Mouse (Mus musculus): ENCODE results near the gene Gm13283. TPM values are rescaled to one million over a fixed set of nuclear protein-coding genes. Genes with fewer than 3 reads are reported as not detected.
"Not testable (repeated sequence)": the region's sequence is repeated elsewhere in the genome, so short reads cannot be mapped to it uniquely, and the experiment has no call there.

Gm13283 gene
- total RNA-seq, 1 experiment from 2014 or later, result 0.35 TPM

DNA sequence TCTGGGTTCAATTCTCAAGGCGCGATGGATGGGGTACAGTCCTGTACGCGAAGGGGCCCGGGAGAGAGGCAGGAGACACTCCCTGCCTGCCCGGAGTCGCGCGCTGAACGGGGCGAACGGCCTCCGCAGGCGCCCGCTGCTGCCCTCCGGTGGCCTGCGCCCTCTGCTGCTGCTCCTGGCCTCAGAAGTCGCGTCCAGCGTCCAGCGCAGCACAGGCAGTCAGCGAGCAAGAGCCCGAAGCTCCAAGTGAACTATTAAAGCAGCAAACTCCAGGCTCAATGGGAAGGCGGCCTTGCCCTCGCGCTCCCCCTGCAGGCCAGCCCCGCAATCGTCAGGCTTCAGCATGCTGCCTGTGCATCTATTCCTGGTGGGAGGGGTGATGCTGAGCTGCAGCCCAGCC is 512 bp downstream of the Gm13283 start:
- ATAC-seq (ENCODE audit: extremely low read depth, insufficient number of reproducible peaks, low FRiP score, poor library complexity, severe bottlenecking), result not testable (repeated sequence)

DNA sequence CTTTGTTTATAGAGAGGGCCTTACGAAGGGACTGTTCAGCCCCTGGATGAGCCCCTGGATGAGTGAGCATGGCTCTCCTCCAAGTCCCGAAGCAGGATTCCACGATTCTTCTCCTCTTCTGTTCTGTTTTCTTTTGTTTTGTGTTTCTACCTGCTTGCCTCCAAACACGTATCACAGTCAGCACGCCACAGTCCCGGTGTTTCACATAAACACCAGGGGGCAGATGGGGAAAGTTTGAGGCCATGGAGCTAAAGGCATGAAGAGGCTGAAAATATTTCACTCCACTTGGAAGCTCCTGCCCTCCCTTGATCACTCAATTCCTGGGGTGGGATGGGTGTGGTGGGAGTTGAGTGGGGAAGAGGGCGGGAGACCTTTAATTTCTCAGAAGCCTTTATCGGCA is 1.9 kb downstream of the Gm13283 start:
- not testable (repeated sequence) for ATAC-seq (ENCODE audit: extremely low read depth, insufficient number of reproducible peaks, low FRiP score, poor library complexity, severe bottlenecking)

DNA sequence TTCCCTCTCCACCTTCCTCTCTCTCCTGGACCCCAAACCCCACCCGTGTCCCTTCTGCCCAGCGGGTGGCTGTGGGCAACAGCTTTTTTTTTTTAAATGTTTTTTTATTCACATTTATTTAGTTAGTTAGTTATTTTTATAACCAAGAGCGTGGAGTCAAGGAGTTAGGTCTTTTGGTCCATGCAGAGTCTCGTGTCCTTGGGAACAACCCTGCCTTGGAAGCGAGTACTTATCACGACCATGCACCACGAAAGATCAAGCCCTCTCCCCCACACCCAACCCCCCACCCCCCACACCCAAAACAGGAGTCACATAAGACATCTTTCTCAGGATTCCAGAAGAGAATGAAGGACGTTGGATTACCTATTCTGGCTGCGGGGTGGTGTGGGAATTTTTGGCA is 2.4 kb downstream of the Gm13283 start:
- not testable (repeated sequence) for ATAC-seq (ENCODE audit: extremely low read depth, insufficient number of reproducible peaks, low FRiP score, poor library complexity, severe bottlenecking)

DNA sequence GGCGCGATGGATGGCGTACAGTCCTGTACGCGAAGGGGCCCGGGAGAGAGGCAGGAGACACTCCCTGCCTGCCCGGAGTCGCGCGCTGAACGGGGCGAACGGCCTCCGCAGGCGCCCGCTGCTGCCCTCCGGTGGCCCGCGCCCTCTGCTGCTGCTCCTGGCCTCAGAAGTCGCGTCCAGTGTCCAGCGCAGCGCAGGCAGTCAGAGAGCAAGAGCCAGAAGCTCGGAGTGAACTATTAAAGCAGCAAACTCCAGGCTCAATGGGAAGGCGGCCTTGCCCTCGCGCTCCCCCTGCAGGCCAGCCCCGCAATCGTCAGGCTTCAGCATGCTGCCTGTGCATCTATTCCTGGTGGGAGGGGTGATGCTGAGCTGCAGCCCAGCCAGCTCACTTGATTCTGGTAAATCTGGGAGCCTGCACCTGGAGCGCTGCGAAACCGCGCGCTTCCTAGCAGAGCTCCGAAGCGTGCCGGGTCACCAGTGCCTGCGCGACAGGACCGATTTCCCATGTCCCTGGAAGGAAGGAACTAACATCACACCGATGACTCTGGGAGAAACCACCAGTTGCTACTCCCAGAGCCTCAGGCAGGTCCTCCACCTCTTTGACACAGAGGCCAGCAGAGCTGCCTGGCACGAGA is 3.6 kb downstream of the Gm13283 start:
- peak; percentile 85 for ATAC-seq (ENCODE audit: extremely low read depth, insufficient number of reproducible peaks, low FRiP score, poor library complexity, severe bottlenecking)

DNA sequence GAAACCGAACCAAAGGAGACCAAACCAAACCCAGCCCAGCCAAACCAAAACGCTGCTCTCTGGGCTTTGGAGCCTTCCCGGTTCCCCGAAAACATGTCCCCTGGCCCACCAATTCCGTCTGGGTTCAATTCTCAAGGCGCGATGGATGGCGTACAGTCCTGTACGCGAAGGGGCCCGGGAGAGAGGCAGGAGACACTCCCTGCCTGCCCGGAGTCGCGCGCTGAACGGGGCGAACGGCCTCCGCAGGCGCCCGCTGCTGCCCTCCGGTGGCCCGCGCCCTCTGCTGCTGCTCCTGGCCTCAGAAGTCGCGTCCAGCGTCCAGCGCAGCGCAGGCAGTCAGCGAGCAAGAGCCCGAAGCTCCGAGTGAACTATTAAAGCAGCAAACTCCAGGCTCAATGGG is 13.6 kb downstream of the Gm13283 start, which contains the start of gene Gm13290:
Gene Gm13290 (plus strand): TSS at position 301 of the 400 bp plus-strand sequence.
- ATAC-seq (ENCODE audit: extremely low read depth, insufficient number of reproducible peaks, low FRiP score, poor library complexity, severe bottlenecking), result not testable (repeated sequence)

DNA sequence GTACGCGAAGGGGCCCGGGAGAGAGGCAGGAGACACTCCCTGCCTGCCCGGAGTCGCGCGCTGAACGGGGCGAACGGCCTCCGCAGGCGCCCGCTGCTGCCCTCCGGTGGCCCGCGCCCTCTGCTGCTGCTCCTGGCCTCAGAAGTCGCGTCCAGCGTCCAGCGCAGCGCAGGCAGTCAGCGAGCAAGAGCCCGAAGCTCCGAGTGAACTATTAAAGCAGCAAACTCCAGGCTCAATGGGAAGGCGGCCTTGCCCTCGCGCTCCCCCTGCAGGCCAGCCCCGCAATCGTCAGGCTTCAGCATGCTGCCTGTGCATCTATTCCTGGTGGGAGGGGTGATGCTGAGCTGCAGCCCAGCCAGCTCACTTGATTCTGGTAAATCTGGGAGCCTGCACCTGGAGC is 16.7 kb downstream of the Gm13283 start, which contains the start of gene Gm13289:
Gene Gm13289 (plus strand): TSS at position 301 of the 400 bp plus-strand sequence.
- ATAC-seq (ENCODE audit: extremely low read depth, insufficient number of reproducible peaks, low FRiP score, poor library complexity, severe bottlenecking), result not testable (repeated sequence)

DNA sequence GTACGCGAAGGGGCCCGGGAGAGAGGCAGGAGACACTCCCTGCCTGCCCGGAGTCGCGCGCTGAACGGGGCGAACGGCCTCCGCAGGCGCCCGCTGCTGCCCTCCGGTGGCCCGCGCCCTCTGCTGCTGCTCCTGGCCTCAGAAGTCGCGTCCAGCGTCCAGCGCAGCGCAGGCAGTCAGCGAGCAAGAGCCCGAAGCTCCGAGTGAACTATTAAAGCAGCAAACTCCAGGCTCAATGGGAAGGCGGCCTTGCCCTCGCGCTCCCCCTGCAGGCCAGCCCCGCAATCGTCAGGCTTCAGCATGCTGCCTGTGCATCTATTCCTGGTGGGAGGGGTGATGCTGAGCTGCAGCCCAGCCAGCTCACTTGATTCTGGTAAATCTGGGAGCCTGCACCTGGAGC is 19.6 kb downstream of the Gm13283 start, which contains the start of gene Gm13272:
Gene Gm13272 (plus strand): TSS at position 301 of the 400 bp plus-strand sequence.
- ATAC-seq (ENCODE audit: extremely low read depth, insufficient number of reproducible peaks, low FRiP score, poor library complexity, severe bottlenecking), result not testable (repeated sequence)

DNA sequence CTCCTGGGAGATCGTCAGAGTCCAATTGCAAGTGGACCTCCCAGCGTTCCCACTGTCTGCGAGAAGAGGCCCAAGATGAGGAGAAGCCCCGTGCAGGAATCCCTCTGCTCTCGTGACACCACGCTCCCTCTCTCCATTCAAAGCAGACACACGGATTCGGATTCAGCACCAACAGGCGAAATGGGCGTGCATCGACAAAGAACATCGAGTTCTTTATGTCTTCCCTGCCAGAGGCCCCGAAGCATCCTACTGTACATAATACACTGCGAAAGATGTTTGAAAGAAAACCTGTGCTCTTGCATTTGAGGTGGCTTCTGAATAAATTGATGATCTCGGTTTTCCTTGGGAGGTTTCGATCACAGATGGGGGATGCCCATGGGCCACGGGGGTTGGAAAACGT is 20.4 kb downstream of the Gm13283 start:
- not testable (repeated sequence) for ATAC-seq (ENCODE audit: extremely low read depth, insufficient number of reproducible peaks, low FRiP score, poor library complexity, severe bottlenecking)

DNA sequence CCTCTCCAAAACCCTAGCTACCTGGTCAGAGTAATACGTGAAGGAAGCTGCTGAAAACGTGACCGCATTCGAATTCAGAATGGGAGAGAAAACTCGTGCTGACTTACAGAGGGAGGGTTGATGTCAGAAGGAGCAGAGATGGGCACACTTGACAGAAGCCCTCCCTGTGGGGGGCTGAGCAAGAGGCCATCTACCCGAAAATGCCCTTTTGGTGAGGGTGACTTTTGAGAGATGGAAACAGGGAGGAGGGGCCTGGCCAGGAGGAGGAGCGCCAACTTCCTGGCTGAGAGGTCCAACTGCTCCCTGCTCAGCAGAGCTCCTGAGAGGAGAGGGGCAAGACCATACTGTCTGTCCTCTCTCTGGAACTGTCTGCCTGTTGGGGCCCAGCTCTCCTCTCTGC is 21.9 kb downstream of the Gm13283 start, which contains the start of gene Ifnz:
Gene Ifnz (plus strand): TSS at position 301 of the 400 bp plus-strand sequence.
- ATAC-seq (ENCODE audit: extremely low read depth, insufficient number of reproducible peaks, low FRiP score, poor library complexity, severe bottlenecking), result not testable (repeated sequence)

DNA sequence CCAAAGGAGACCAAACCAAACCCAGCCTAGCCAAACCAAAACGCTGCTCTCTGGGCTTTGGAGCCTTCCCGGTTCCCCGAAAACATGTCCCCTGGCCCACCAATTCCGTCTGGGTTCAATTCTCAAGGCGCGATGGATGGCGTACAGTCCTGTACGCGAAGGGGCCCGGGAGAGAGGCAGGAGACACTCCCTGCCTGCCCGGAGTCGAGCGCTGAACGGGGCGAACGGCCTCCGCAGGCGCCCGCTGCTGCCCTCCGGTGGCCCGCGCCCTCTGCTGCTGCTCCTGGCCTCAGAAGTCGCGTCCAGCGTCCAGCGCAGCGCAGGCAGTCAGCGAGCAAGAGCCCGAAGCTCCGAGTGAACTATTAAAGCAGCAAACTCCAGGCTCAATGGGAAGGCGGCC is 22.4 kb downstream of the Gm13283 start:
- not testable (repeated sequence) for ATAC-seq (ENCODE audit: extremely low read depth, insufficient number of reproducible peaks, low FRiP score, poor library complexity, severe bottlenecking)

DNA sequence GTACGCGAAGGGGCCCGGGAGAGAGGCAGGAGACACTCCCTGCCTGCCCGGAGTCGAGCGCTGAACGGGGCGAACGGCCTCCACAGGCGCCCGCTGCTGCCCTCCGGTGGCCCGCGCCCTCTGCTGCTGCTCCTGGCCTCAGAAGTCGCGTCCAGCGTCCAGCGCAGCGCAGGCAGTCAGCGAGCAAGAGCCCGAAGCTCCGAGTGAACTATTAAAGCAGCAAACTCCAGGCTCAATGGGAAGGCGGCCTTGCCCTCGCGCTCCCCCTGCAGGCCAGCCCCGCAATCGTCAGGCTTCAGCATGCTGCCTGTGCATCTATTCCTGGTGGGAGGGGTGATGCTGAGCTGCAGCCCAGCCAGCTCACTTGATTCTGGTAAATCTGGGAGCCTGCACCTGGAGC is 25.5 kb downstream of the Gm13283 start, which contains the start of gene Gm13276:
Gene Gm13276 (plus strand): TSS at position 301 of the 400 bp plus-strand sequence.
- not testable (repeated sequence) for ATAC-seq (ENCODE audit: extremely low read depth, insufficient number of reproducible peaks, low FRiP score, poor library complexity, severe bottlenecking)

DNA sequence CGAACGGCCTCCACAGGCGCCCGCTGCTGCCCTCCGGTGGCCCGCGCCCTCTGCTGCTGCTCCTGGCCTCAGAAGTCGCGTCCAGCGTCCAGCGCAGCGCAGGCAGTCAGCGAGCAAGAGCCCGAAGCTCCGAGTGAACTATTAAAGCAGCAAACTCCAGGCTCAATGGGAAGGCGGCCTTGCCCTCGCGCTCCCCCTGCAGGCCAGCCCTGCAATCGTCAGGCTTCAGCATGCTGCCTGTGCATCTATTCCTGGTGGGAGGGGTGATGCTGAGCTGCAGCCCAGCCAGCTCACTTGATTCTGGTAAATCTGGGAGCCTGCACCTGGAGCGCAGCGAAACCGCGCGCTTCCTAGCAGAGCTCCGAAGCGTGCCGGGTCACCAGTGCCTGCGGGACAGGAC is 28.5 kb downstream of the Gm13283 start, which contains the start of gene Gm13277:
Gene Gm13277 (plus strand): TSS at position 231 of the 400 bp plus-strand sequence.
- ATAC-seq (ENCODE audit: extremely low read depth, insufficient number of reproducible peaks, low FRiP score, poor library complexity, severe bottlenecking), result not testable (repeated sequence)

DNA sequence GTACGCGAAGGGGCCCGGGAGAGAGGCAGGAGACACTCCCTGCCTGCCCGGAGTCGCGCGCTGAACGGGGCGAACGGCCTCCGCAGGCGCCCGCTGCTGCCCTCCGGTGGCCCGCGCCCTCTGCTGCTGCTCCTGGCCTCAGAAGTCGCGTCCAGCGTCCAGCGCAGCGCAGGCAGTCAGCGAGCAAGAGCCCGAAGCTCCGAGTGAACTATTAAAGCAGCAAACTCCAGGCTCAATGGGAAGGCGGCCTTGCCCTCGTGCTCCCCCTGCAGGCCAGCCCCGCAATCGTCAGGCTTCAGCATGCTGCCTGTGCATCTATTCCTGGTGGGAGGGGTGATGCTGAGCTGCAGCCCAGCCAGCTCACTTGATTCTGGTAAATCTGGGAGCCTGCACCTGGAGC is 31.3 kb downstream of the Gm13283 start, which contains the start of gene Gm13278:
Gene Gm13278 (plus strand): TSS at position 301 of the 400 bp plus-strand sequence.
- not testable (repeated sequence) for ATAC-seq (ENCODE audit: extremely low read depth, insufficient number of reproducible peaks, low FRiP score, poor library complexity, severe bottlenecking)

DNA sequence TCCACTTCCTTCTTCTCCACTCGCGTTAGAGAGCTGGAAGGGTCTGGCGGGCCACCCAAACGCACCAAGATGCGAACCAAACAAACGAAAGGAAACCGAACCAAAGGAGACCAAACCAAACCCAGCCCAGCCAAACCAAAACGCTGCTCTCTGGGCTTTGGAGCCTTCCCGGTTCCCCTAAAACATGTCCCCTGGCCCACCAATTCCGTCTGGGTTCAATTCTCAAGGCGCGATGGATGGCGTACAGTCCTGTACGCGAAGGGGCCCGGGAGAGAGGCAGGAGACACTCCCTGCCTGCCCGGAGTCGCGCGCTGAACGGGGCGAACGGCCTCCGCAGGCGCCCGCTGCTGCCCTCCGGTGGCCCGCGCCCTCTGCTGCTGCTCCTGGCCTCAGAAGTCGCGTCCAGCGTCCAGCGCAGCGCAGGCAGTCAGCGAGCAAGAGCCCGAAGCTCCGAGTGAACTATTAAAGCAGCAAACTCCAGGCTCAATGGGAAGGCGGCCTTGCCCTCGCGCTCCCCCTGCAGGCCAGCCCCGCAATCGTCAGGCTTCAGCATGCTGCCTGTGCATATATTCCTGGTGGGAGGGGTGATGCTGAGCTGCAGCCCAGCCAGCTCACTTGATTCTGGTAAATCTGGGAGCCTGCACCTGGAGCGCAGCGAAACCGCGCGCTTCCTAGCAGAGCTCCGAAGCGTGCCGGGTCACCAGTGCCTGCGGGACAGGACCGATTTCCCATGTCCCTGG is 34.2 kb downstream of the Gm13283 start, which contains the start of gene Gm13275:
Gene Gm13275 (plus strand): TSS at position 552 of the 740 bp plus-strand sequence.
- not testable (repeated sequence) for ATAC-seq (ENCODE audit: extremely low read depth, insufficient number of reproducible peaks, low FRiP score, poor library complexity, severe bottlenecking)

DNA sequence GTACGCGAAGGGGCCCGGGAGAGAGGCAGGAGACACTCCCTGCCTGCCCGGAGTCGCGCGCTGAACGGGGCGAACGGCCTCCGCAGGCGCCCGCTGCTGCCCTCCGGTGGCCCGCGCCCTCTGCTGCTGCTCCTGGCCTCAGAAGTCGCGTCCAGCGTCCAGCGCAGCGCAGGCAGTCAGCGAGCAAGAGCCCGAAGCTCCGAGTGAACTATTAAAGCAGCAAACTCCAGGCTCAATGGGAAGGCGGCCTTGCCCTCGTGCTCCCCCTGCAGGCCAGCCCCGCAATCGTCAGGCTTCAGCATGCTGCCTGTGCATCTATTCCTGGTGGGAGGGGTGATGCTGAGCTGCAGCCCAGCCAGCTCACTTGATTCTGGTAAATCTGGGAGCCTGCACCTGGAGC is 37.2 kb downstream of the Gm13283 start, which contains the start of gene Gm13279:
Gene Gm13279 (plus strand): TSS at position 301 of the 400 bp plus-strand sequence.
- ATAC-seq (ENCODE audit: extremely low read depth, insufficient number of reproducible peaks, low FRiP score, poor library complexity, severe bottlenecking), result not testable (repeated sequence)

DNA sequence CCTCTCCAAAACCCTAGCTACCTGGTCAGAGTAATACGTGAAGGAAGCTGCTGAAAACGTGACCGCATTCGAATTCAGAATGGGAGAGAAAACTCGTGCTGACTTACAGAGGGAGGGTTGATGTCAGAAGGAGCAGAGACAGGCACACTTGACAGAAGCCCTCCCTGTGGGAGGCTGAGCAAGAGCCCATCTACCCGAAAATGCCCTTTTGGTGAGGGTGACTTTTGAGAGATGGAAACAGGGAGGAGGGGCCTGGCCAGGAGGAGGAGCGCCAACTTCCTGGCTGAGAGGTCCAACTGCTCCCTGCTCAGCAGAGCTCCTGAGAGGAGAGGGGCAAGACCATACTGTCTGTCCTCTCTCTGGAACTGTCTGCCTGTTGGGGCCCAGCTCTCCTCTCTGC is 39.4 kb downstream of the Gm13283 start, which contains the start of gene Gm13285:
Gene Gm13285 (plus strand): TSS at position 301 of the 400 bp plus-strand sequence.
- not testable (repeated sequence) for ATAC-seq (ENCODE audit: extremely low read depth, insufficient number of reproducible peaks, low FRiP score, poor library complexity, severe bottlenecking)

DNA sequence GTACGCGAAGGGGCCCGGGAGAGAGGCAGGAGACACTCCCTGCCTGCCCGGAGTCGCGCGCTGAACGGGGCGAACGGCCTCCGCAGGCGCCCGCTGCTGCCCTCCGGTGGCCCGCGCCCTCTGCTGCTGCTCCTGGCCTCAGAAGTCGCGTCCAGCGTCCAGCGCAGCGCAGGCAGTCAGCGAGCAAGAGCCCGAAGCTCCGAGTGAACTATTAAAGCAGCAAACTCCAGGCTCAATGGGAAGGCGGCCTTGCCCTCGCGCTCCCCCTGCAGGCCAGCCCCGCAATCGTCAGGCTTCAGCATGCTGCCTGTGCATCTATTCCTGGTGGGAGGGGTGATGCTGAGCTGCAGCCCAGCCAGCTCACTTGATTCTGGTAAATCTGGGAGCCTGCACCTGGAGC is 43.0 kb downstream of the Gm13283 start, which contains the start of gene Gm13287:
Gene Gm13287 (plus strand): TSS at position 301 of the 400 bp plus-strand sequence.
- ATAC-seq (ENCODE audit: extremely low read depth, insufficient number of reproducible peaks, low FRiP score, poor library complexity, severe bottlenecking), result not testable (repeated sequence)

DNA sequence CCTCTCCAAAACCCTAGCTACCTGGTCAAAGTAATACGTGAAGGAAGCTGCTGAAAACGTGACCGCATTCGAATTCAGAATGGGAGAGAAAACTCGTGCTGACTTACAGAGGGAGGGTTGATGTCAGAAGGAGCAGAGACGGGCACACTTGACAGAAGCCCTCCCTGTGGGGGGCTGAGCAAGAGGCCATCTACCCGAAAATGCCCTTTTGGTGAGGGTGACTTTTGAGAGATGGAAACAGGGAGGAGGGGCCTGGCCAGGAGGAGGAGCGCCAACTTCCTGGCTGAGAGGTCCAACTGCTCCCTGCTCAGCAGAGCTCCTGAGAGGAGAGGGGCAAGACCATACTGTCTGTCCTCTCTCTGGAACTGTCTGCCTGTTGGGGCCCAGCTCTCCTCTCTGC is 45.3 kb downstream of the Gm13283 start, which contains the start of gene Gm13288:
Gene Gm13288 (plus strand): TSS at position 301 of the 400 bp plus-strand sequence.
- not testable (repeated sequence) for ATAC-seq (ENCODE audit: extremely low read depth, insufficient number of reproducible peaks, low FRiP score, poor library complexity, severe bottlenecking)

DNA sequence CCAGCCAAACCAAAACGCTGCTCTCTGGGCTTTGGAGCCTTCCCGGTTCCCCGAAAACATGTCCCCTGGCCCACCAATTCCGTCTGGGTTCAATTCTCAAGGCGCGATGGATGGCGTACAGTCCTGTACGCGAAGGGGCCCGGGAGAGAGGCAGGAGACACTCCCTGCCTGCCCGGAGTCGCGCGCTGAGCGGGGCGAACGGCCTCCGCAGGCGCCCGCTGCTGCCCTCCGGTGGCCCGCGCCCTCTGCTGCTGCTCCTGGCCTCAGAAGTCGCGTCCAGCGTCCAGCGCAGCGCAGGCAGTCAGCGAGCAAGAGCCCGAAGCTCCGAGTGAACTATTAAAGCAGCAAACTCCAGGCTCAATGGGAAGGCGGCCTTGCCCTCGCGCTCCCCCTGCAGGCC is 45.8 kb downstream of the Gm13283 start:
- not testable (repeated sequence) for ATAC-seq (ENCODE audit: extremely low read depth, insufficient number of reproducible peaks, low FRiP score, poor library complexity, severe bottlenecking)
